Mouse (Mus musculus) spleen, adult 2 months (tissue): ENCODE results near the gene Pde4dip. TPM values are rescaled to one million over a fixed set of nuclear protein-coding genes. Genes with fewer than 3 reads are reported as not detected.

Source experiments
- DNase-seq, 2 experiments: peaks; one replicate each; pipeline versions ENCODE4 v3.0.0 to v3.0.0-alpha.2; 2012 to 2021; ENCODE audit warnings: low spot score in 2 of 2, low read depth in 1 of 2
- H3K27ac ChIP-seq: fragments of 200-500 bp; 2 replicates; pipeline ENCODE4 v1.5.1; 2012; ENCODE audit warnings: low read length, inconsistent platforms; ENCODE audit not compliant: insufficient read depth
- H3K27me3 ChIP-seq: fragments of 200-500 bp; 2 replicates; pipeline ENCODE4 v1.6.1; 2012; ENCODE audit warnings: mild to moderate bottlenecking, moderate library complexity, low read length, inconsistent platforms; ENCODE audit not compliant: control insufficient read depth, insufficient read depth
- H3K36me3 ChIP-seq: fragments of 200-500 bp; 2 replicates; pipeline ENCODE4 v1.6.1; 2012; ENCODE audit warnings: mild to moderate bottlenecking, low read length, inconsistent platforms; ENCODE audit not compliant: control insufficient read depth, insufficient read depth
- H3K4me1 ChIP-seq: fragments of 200-500 bp; 2 replicates; pipeline ENCODE4 v1.6.1; 2011; ENCODE audit warnings: inconsistent platforms; ENCODE audit not compliant: control insufficient read depth, insufficient read depth, insufficient read length
- H3K4me3 ChIP-seq: fragments of 200-500 bp; 2 replicates; pipeline ENCODE4 v1.5.1; 2011; ENCODE audit warnings: mild to moderate bottlenecking, inconsistent platforms; ENCODE audit not compliant: insufficient read depth, insufficient read length; ENCODE audit errors: extremely low read depth
- CTCF ChIP-seq: fragments of 200-500 bp; IDR thresholded peaks from 2 replicates; pipeline ENCODE4 v1.5.1; 2011; ENCODE audit warnings: mild to moderate bottlenecking, inconsistent platforms; ENCODE audit not compliant: insufficient read depth, insufficient read length, insufficient replicate concordance; ENCODE audit errors: extremely low read depth
- POLR2A ChIP-seq: fragments of 200-500 bp; IDR thresholded peaks from 2 replicates; pipeline ENCODE4 v1.6.1; 2011; ENCODE audit warnings: low read depth, low read length, inconsistent platforms
- WGBS: fragments of 180-500 bp; shearing (Covaris S2); methylation state at CpG from one replicate; pipeline ENCODE4 v1.1.7; 2018; 5-methylcytosine and 5-hydroxymethylcytosine counted together
- polyA plus RNA-seq: library from polyadenylated mRNA; depleted of rRNA; stranded (reverse); fragments of >200 nt; gene quantifications from 2 replicates; pipeline ENCODE4 v1.2.3, GENCODE M21; 2012

The Pde4dip gene
- polyA plus RNA-seq, 1 experiment = 12.0 TPM

GRCm38 (mm10) chr3:97756283-97757074 is 132.0 kb downstream of the Pde4dip start:
- H3K4me1 ChIP-seq = no peaks in the 10 kb centered on the region
- TF ChIP-seq POLR2A (no peak), CTCF (no peak)
- DNase-seq = no peak
- H3K27me3 ChIP-seq = no peaks in the 10 kb centered on the region
- WGBS = 94% methylated on average over 20 of the region's 20 CpGs
- H3K27ac ChIP-seq = no peak overlapping the region
- H3K36me3 ChIP-seq = peaks cover 42% of the 10 kb centered on the region
- no peak overlapping the region for H3K4me3 ChIP-seq

GRCm38 (mm10) chr3:97755411-97755810 is 133.1 kb downstream of the Pde4dip start:
- Histone ChIP-seq H3K4me3 (no peak overlapping the region), H3K4me1 (no peaks in the 10 kb centered on the region), H3K36me3 (peaks cover 48% of the 10 kb centered on the region), H3K27ac (no peak overlapping the region), H3K27me3 (no peaks in the 10 kb centered on the region)
- no peak for DNase-seq
- 93% methylated on average over 14 of the region's 14 CpGs for WGBS
- TF ChIP-seq POLR2A (no peak), CTCF (no peak)

- Histone ChIP-seq H3K27ac (no peak overlapping the region), H3K4me3 (no peak overlapping the region), H3K36me3 (peaks cover 61% of the 10 kb centered on the region), H3K4me1 (no peaks in the 10 kb centered on the region), H3K27me3 (no peaks in the 10 kb centered on the region)
- DNase-seq = no peak
- WGBS = 86% methylated on average over 3 of the region's 3 CpGs
- TF ChIP-seq POLR2A (no peak), CTCF (no peak)
Measured at GRCm38 (mm10) chr3:97752901-97753300, 135.6 kb downstream of the Pde4dip start.

GRCm38 (mm10) chr3:97751566-97751965 is 136.9 kb downstream of the Pde4dip start:
- WGBS = 93% methylated on average over 21 of the region's 21 CpGs
- peaks cover 62% of the 10 kb centered on the region for H3K36me3 ChIP-seq
- TF ChIP-seq POLR2A (no peak), CTCF (no peak)
- H3K4me3 ChIP-seq = no peak overlapping the region
- no peaks in the 10 kb centered on the region for H3K4me1 ChIP-seq
- no peak for DNase-seq
- no peak overlapping the region for H3K27ac ChIP-seq
- H3K27me3 ChIP-seq = no peaks in the 10 kb centered on the region

- peaks cover 51% of the 10 kb centered on the region for H3K36me3 ChIP-seq
Measured at GRCm38 (mm10) chr3:97748789-97749188, 139.7 kb downstream of the Pde4dip start.

GRCm38 (mm10) chr3:97742841-97743240 is 145.7 kb downstream of the Pde4dip start:
- H3K36me3 ChIP-seq = peaks cover 38% of the 10 kb centered on the region
- H3K4me3 ChIP-seq = no peak overlapping the region
- TF ChIP-seq POLR2A (no peak), CTCF (no peak)
- H3K27ac ChIP-seq = no peak overlapping the region
- WGBS = 94% methylated on average over 8 of the region's 8 CpGs
- DNase-seq = no peak
- no peaks in the 10 kb centered on the region for H3K4me1 ChIP-seq
- no peaks in the 10 kb centered on the region for H3K27me3 ChIP-seq

More at GRCm38 (mm10) chr3:97748789-97749188, 139.7 kb downstream of the Pde4dip start:
- Histone ChIP-seq H3K4me3 (no peak overlapping the region), H3K27me3 (no peaks in the 10 kb centered on the region), H3K27ac (no peak overlapping the region), H3K4me1 (no peaks in the 10 kb centered on the region)
- TF ChIP-seq CTCF (no peak), POLR2A (no peak)
- 92% methylated on average over 10 of the region's 10 CpGs for WGBS
- no peak for DNase-seq

- no peaks in the 10 kb centered on the region for H3K4me1 ChIP-seq
- no peak overlapping the region for H3K27ac ChIP-seq
- no peak for TF ChIP-seq CTCF
- TF ChIP-seq POLR2A = no peak
- no peak for DNase-seq
- peaks cover 4% of the 10 kb centered on the region for H3K36me3 ChIP-seq
- H3K27me3 ChIP-seq = no peaks in the 10 kb centered on the region
- WGBS = 87% methylated on average over 5 of the region's 5 CpGs
- H3K4me3 ChIP-seq = no peak overlapping the region
Measured at GRCm38 (mm10) chr3:97735575-97735974, 152.9 kb downstream of the Pde4dip start.
